Mouse (Mus musculus) myocyte (in vitro differentiated cells): ENCODE data around the gene N4bp2.

ENCODE experiments used
- E2F4 ChIP-seq: IDR thresholded peaks from one replicate; pipeline ENCODE4 v1.6.1; 2011; ENCODE audit warnings: mild to moderate bottlenecking, control low read depth, moderate library complexity; ENCODE audit not compliant: insufficient read depth
- POLR2A ChIP-seq: IDR thresholded peaks from one replicate; pipeline ENCODE4 v1.6.1; 2011; ENCODE audit warnings: low read depth, mild to moderate bottlenecking, control low read depth, moderate library complexity; ENCODE audit not compliant: insufficient read length
- POLR2AphosphoS2 ChIP-seq: IDR thresholded peaks from one replicate; pipeline ENCODE4 v1.6.1; 2011; ENCODE audit warnings: low read depth, control low read depth; ENCODE audit not compliant: insufficient read length
- SRF ChIP-seq: IDR thresholded peaks from one replicate; pipeline ENCODE4 v1.6.1; 2011; ENCODE audit warnings: low read depth; ENCODE audit not compliant: control insufficient read depth, insufficient read length
- USF1 ChIP-seq: IDR thresholded peaks from one replicate; pipeline ENCODE4 v1.6.1; 2011; ENCODE audit warnings: low read depth, mild to moderate bottlenecking, control low read depth, moderate library complexity

GRCm38 (mm10) chr5:65847656-65848055 lies 84.3 kb downstream of the N4bp2 start:
- TF ChIP-seq SRF (no peak), USF1 (no peak), E2F4 (no peak), POLR2AphosphoS2 (no peak), POLR2A (no peak)
